Mouse (Mus musculus) midbrain, embryonic 14.5 days (tissue): ENCODE measurements around the gene Qrich2. TPM values are rescaled to one million over a fixed set of nuclear protein-coding genes. Genes with fewer than 3 reads are reported as not detected.

Experiments
- ATAC-seq: fragments of 200-750 bp; cut with Nextera tagmentation; 2 replicates; pipeline ENCODE4 v1.8.0; 2017; ENCODE audit warnings: moderate number of reproducible peaks, moderate library complexity; ENCODE audit not compliant: low FRiP score, low TSS enrichment
- DNase-seq: peaks from one replicate; pipeline ENCODE4 v3.0.0-alpha.2; 2015
- H3K27ac ChIP-seq: fragments of 300-500 bp; sonication (generic); replicated peaks from 2 replicates; pipeline ENCODE4 v1.5.1; 2014; ENCODE audit warnings: mild to moderate bottlenecking, low read depth, low read length, moderate library complexity
- H3K27me3 ChIP-seq: fragments of 300-500 bp; sonication (generic); 2 replicates; pipeline ENCODE4 v1.6.1; 2014; ENCODE audit warnings: low read length, control low read depth, mixed read lengths; ENCODE audit not compliant: control insufficient read depth, insufficient read depth
- H3K36me3 ChIP-seq: fragments of 300-500 bp; sonication (generic); 2 replicates; pipeline ENCODE4 v1.6.1; 2014; ENCODE audit warnings: low read length, control low read depth; ENCODE audit not compliant: control insufficient read depth, insufficient read depth
- H3K4me1 ChIP-seq: fragments of 300-500 bp; sonication (generic); 2 replicates; pipeline ENCODE4 v1.6.1; 2014; ENCODE audit warnings: mild to moderate bottlenecking, antibody characterized with exemption, low read length, control low read depth; ENCODE audit not compliant: control insufficient read depth, insufficient read depth
- H3K4me2 ChIP-seq: fragments of 300-500 bp; sonication (generic); 2 replicates; pipeline ENCODE4 v1.6.1; 2014; ENCODE audit warnings: mild to moderate bottlenecking, low read length, moderate library complexity
- H3K4me3 ChIP-seq: fragments of 300-500 bp; sonication (generic); replicated peaks from 2 replicates; pipeline ENCODE4 v1.5.1; 2014; ENCODE audit warnings: low read depth, low read length
- H3K9ac ChIP-seq: fragments of 300-500 bp; sonication (generic); replicated peaks from 2 replicates; pipeline ENCODE4 v1.6.1; 2014; ENCODE audit warnings: mild to moderate bottlenecking, low read length, moderate library complexity
- H3K9me3 ChIP-seq: fragments of 300-500 bp; sonication (generic); 2 replicates; pipeline ENCODE4 v1.6.1; 2016; ENCODE audit warnings: low read length, control low read depth, mixed read lengths; ENCODE audit not compliant: control insufficient read depth
- WGBS: fragments of 180-500 bp; shearing (Covaris S2); extraction: QIAGEN DNeasy Blood & Tissue Kit; methylation state at CpG from one replicate; pipeline ENCODE4 v1.1.7; 2014; 5-methylcytosine and 5-hydroxymethylcytosine counted together
- polyA plus RNA-seq: library from polyadenylated mRNA; unstranded; fragments of >200 nt; fragmentation: Nextera tagmentation; extraction: Ambion mirVana; gene quantifications from 2 replicates; pipeline ENCODE4 v1.2.1, GENCODE M21; 2014

Qrich2 gene
- polyA plus RNA-seq, 1 experiment from 2014 or later: not detected

DNA sequence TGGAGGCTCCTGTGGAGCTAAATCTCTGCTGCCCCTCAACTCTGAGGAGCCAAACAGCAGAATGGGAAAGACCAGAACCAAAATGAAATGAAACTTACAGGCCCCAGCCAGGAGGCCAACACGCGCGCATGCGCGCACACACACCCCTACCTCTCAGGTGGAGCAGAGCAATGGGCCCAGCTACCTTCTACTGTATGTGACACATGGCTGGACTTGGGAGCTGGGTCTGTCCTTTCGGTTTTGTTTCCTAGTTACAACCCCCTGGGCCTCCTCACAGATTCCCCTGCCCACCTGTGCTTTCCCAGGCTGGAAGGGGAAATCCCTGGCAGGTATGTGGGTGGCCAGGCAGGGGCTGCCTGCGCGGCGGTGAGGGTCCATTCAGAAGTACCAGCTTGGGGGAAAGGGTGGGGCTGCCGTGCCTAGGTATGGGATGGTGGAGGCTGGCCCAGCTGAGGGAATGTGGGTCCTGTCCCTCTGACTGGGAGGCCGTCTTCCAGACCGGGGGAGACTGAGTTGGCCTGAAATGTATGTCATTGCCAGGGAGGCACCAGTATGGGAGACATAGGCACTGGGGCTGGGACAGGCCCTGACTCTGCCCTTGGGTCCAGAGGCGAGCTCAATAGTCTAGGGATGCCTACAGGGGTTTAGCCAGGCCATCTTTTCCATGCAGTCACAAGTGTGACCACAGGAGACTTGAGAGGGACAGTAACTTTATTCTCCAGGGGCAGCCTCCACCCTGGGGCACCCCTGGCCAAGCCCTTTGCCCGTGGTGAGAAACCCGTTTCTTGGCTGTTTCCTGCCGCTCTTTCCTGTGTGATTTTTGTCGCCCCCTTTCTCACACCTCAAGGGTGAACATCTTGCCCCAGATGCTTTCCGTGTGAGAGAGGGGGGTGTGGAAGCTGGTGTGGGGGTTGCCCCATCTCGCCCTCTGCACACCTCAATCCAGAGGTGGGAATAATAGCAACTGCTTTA, 26.5 kb downstream of the Qrich2 start:
- Histone ChIP-seq H3K27ac (no peak overlapping the region), H3K36me3 (peaks cover 28% of the 10 kb centered on the region), H3K27me3 (no peaks in the 10 kb centered on the region), H3K4me3 (no peak overlapping the region), H3K4me2 (no peak overlapping the region), H3K4me1 (peaks cover 21% of the 10 kb centered on the region), H3K9me3 (no peaks in the 10 kb centered on the region), H3K9ac (no peak overlapping the region)
- ATAC-seq (no peak), DNase-seq (no peak)
- WGBS: 85% methylated on average over 19 of the region's 19 CpGs

DNA sequence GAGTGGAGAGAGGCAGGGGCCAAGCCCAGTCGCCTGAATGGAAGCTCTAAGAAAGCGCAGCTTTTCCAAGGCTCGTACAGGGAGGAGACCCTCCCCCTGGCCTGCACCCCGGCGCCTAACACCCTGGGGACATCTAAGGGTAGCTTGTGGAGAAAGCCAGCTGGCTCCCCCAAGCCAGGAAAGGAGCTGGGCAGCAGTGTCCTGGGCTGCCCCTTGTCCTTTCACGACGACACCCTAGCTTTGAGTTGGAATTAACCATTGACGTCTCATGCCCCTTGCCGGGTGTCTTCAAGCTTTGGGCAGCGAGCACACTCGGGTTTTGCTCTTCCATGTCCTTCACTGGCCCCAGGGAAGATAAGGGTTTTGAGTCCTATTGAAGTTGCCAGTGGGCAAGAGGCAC, 28.5 kb downstream of the Qrich2 start:
- H3K4me2 ChIP-seq: no peak overlapping the region
- no peak overlapping the region for H3K9ac ChIP-seq
- H3K27ac ChIP-seq: no peak overlapping the region

DNA sequence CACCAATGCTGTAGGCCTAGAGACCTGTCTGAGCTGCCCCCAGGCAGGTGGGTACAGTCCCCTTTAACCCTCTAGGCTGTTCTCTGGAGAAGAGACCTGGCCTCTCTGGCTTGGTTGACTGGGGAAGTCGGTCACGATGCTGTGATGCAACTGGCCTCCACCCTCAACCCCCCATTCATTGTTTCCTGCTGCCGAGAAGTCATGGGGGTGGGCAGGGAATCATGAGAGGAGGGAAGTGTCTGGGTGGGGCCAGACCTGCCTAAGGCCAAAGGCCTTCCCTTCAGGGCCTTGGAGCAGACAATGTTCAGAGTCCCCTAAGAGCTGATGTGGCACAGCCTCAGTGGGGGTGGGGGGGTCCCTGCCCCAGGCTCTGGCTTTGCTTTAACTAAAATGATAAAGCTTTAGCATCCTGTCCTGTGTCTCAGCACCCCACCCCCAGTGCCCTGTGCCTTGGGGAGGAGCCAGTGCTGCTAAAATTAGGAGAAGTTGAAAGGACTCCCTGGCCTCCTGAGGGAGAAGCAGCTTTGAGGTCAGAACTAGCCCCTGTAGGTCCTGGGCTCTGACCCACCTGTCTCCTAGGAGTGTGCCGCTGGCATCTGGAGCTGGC, 29.2 kb downstream of the Qrich2 start:
- peak overlapping the region; percentile 31; the same call in 1 of the 2 replicates for H3K9ac ChIP-seq
- DNase-seq: no peak
- no peak overlapping the region for H3K27ac ChIP-seq

More for the DNA sequence above, 28.5 kb downstream of the Qrich2 start:
- WGBS: 82% methylated on average over 11 of the region's 11 CpGs
- Histone ChIP-seq H3K27me3 (no peaks in the 10 kb centered on the region), H3K4me3 (no peak overlapping the region), H3K9me3 (no peaks in the 10 kb centered on the region), H3K36me3 (peaks cover 28% of the 10 kb centered on the region), H3K4me1 (peaks cover 21% of the 10 kb centered on the region)
- no peak for DNase-seq
- no peak for ATAC-seq

DNA sequence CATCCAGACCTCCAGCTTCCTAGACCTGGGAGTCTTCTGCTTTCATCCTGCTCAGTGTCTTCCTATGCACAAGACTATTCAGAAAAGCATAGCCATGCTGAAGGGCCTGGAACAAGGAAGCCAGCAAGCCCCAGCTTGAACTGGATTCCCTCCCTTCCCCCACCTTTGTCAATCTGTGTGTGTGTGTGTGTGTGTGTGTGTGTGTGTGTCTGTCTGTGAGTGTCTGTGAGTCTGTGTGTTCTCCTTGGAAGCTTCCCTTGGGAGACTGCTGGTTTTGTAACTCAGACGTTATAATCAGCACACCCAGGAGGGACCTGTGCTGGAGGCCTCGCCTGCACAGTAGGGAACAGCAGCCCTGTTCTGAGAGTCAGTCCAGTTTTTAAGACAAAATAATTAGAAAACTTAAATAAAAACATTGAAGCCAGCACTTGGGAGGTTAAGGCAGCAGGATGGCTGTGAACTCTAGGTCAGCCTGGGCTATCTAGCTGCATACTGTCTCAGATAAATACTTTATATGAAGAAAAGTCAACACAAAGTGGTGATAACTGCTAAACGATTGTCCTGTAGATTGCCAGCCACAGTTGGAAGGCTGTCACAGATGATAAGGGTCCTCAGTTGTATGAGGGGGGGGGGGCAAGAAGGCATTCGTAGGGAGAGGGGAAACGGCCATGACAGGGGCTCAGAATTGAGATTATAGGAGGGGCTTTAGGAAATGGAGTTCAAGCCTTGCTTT, 29.9 kb downstream of the Qrich2 start:
- Histone ChIP-seq H3K9ac (0 out of 2 replicates have a peak overlapping the region, but pooled peaks have one; percentile 18), H3K27me3 (no peaks in the 10 kb centered on the region), H3K4me3 (peak overlapping the region; percentile 83), H3K27ac (no peak overlapping the region), H3K4me2 (peak overlapping the region; percentile 71), H3K9me3 (no peaks in the 10 kb centered on the region), H3K4me1 (peaks cover 21% of the 10 kb centered on the region), H3K36me3 (peaks cover 28% of the 10 kb centered on the region)
- DNase-seq (no peak), ATAC-seq (no peak)
- WGBS: 57% methylated on average over 5 of the region's 5 CpGs

More for the DNA sequence above, 29.2 kb downstream of the Qrich2 start:
- Histone ChIP-seq H3K4me1 (peaks cover 21% of the 10 kb centered on the region), H3K36me3 (peaks cover 28% of the 10 kb centered on the region), H3K9me3 (no peaks in the 10 kb centered on the region), H3K4me3 (no peak overlapping the region), H3K4me2 (peak overlapping the region; percentile 71), H3K27me3 (no peaks in the 10 kb centered on the region)
- 62% methylated on average over 4 of the region's 4 CpGs for WGBS
- no peak for ATAC-seq

DNA sequence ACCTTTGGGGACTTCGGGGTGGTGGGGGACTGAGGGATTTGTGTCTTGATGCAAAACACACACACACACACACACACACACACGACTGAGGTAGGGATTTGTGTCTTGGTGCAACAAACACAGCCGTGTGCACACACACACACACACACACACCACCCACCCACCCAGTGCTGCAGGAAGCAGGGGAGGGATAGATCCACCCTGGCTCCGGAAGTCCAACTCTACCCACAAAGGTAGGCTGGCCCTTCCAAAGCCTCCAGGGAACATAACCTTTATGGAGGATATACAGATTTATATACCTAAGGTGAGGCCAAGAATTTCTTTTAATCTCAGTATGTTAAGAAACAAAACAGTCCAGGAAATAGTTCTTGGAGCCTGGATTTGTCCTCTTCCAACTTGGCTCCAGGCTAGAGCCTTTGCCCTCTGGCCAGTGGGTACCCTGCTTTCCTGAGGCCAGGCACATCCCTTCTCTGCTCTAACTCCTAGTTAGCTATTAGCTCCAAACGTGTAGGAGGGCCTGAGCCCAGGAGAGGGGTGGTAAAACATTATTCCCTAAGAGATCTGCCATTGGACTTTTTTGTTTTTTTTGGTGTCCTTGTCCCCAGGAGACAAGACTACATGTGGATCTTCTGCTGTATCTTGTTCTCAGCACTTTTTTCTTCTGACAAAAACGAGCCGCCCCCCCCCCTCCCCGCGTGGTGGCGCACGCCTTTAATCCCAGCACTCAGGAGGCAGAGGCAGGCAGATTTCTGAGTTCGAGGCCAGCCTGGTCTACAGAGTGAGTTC, 30.9 kb downstream of the Qrich2 start:
- Histone ChIP-seq H3K9me3 (no peaks in the 10 kb centered on the region), H3K4me1 (peaks cover 21% of the 10 kb centered on the region), H3K9ac (peak overlapping the region; percentile 91), H3K4me2 (peak overlapping the region; percentile 71), H3K36me3 (peaks cover 28% of the 10 kb centered on the region), H3K4me3 (peak overlapping the region; percentile 83), H3K27ac (peak overlapping the region; percentile 87), H3K27me3 (no peaks in the 10 kb centered on the region)
- WGBS: 53% methylated on average over 12 of the region's 12 CpGs
- ATAC-seq: no peak
- DNase-seq: peak; percentile 40

DNA sequence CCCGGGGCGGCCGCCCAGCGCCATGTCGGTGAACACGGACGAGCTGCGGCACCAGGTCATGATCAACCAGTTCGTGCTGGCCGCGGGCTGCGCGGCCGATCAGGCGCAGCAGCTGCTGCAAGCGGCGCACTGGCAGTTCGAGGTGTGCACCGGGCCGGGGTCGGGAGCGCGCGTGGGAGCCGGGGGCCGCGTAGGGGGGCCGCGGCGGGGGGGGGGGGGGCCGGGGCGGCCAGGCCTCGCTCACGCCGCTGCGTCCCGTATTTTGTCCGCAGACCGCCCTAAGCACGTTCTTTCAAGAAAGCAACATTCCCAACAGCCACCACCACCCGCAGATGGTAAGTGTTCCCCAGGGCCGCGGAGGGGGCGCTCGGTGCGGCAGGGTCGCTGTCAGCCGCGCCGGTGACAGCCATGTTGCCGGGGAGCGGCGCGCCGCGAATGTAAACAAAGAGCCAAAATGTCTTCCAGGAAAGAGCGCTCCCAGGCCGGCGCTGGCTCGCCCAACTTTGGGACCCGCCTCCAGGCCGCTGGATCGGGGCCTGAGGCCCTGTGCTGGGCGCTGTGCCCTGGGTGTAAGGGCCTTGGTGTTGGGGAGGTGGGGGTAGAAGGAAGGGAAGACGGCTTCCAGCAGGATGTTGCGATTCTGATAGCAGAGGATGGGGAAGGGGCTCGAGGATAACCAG, 31.6 kb downstream of the Qrich2 start:
- H3K4me2 ChIP-seq: peak overlapping the region; percentile 71
- peak; percentile 80 for DNase-seq
- no peaks in the 10 kb centered on the region for H3K9me3 ChIP-seq
- WGBS: under 1% methylated on average over 53 of the region's 67 CpGs
- ATAC-seq: peak; percentile 47
- H3K27me3 ChIP-seq: no peaks in the 10 kb centered on the region
- peaks cover 21% of the 10 kb centered on the region for H3K4me1 ChIP-seq
- peak overlapping the region; percentile 83 for H3K4me3 ChIP-seq
- H3K36me3 ChIP-seq: peaks cover 25% of the 10 kb centered on the region
- peak overlapping the region; percentile 87 for H3K27ac ChIP-seq
- H3K9ac ChIP-seq: peak overlapping the region; percentile 91

DNA sequence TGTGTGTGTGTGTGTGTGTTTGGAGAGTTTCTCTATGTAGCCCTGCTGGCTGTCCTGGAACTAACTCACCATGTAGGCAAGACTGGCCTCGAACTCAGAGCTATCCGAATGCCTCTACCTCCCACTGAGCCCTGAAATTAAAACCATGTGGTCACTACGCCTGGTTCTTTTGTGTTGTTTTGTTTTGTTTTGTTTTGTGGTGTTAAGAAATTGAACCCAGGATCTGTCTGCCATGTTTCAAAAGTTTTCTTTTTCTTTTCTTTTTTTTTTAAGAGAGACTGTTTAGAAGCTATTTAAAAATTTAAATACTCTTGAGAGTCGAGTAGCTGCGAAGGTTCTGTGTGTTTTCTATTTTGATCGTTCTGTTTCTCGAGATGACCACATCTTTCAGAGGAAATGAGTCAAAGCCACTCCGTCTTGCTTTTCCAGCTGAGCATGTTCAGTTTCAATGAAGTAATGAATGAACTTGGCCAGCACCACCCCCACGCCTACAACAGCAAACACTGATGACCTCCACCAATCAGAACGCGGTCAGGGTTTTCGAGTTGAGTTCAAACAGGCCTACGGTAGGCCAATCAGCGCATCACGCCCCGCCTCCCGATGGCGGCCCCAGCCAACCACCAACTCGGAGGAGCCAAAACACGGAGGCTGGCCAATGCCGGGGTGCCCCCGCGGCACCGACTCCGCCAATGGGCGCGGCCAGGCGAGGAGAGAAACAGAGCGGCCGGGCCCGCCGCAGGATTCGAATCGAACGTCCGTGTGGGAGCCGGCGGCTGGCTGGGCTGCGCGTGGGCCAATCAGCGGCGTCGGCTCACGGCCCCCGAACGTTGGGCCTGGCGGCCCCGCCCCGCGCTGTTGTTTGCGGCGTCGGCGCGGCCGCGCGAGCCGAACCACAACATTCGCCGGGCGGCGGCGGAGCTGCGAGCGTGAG, 32.4 kb downstream of the Qrich2 start, which contains the start of gene Ubald2:
Gene Ubald2 (plus strand): TSS at position 739 of the 931 bp plus-strand sequence.
- Histone ChIP-seq H3K27ac (peak within 1 kb of the TSS; percentile 87), H3K4me2 (peak within 1 kb of the TSS; percentile 71), H3K9ac (peak within 1 kb of the TSS; percentile 91), H3K9me3 (no peaks in the 10 kb centered on the region), H3K27me3 (no peaks in the 10 kb centered on the region), H3K4me3 (peak within 1 kb of the TSS; percentile 83), H3K4me1 (peaks cover 21% of the 10 kb centered on the region), H3K36me3 (peaks cover 18% of the 10 kb centered on the region)
- DNase-seq (peak; percentile 99), ATAC-seq (peak; percentile 98)
- 2% methylated on average over 66 of the region's 66 CpGs for whole genome bisulfite sequencing
